ENCODE assay signal across 8 mouse cellular contexts in the genomic region with DNA sequence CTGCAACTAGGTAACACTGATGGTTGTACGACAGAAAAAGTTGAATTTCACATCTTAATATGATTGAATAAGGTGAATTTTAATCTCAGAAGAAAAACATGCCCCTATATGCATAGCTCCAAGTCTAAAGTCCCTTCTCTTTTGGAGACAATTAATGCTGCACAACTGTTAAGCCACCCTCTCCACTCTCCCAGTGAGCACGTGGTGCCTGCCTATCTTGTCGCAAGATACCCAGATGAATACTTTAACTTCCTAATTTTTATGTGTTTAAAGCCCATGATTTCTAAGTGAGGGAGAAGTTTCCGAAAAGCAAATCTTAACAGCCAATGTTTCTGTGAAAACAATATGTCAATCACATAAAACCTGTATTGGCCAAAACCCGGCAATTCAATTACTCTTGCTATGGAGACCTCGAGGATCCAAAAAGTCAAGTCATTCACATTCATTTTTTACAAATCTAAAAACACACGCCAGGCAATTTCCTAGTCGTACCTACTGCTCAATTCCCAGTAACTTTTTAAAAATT. TPM values are rescaled to one million over a fixed set of nuclear protein-coding genes. Genes with fewer than 3 reads are reported as not detected.
A peak's percentile ranks its signal among the peaks of the same experiment; 100 is the strongest.
DNase-seq lines count a peak whose midpoint lies in the region; ATAC-seq and TF ChIP-seq lines count a peak whose summit lies in the region.

No protein-coding gene starts in this region.

- no peaks in the 10 kb centered on the region for H3K9me3 ChIP-seq in E14TG2a.4 (ENCODE audit: low read length)
- H3K9me3 ChIP-seq in liver, embryonic 16.5 days (replicated peaks; ENCODE audit: control insufficient read depth, low read length), result no peaks in the 10 kb centered on the region

- H3K4me3 ChIP-seq in E14TG2a.4 (replicated peaks; ENCODE audit: low read length), result peak overlapping the region; percentile 96
- peak overlapping the region; percentile 82 for H3K4me3 ChIP-seq in liver, embryonic 16.5 days (ENCODE audit: low read depth, low read length)

- H3K27ac ChIP-seq in liver, embryonic 16.5 days (ENCODE audit: low read length), result peak overlapping the region; percentile 97

- peaks cover 56% of the 10 kb centered on the region for H3K4me1 ChIP-seq in E14TG2a.4 (replicated peaks; ENCODE audit: low read depth, low read length)
- H3K4me1 ChIP-seq in liver, embryonic 16.5 days (ENCODE audit: control insufficient read depth, low read depth, low read length), result peaks cover 17% of the 10 kb centered on the region

- no peak for ATAC-seq in CD4-positive, CD25-positive, alpha-beta regulatory T cell, adult 4 months
- peak; percentile 32 for ATAC-seq in granulocyte monocyte progenitor cell, adult 5-6 weeks (replicated peaks; ENCODE audit: poor library complexity, severe bottlenecking)
- no peak for ATAC-seq in liver, embryonic 16.5 days (ENCODE audit: low read depth)
- ATAC-seq in activated CD4-positive, CD25-positive, alpha-beta regulatory T cell, adult 4 months, result no peak

- peaks cover 38% of the 10 kb centered on the region for H3K36me3 ChIP-seq in E14TG2a.4 (ENCODE audit: insufficient read depth, low read length)
- peaks cover 1% of the 10 kb centered on the region; the same call in 1 of the 2 replicates for H3K36me3 ChIP-seq in liver, embryonic 16.5 days (ENCODE audit: control insufficient read depth, insufficient read depth)

- H3K27me3 ChIP-seq in E14TG2a.4 (ENCODE audit: insufficient read depth, low read length), result no peaks in the 10 kb centered on the region
- no peaks in the 10 kb centered on the region for H3K27me3 ChIP-seq in liver, embryonic 16.5 days (ENCODE audit: control insufficient read depth, insufficient read depth, low read depth, low read length)

- peak overlapping the region; percentile 92 for H3K9ac ChIP-seq in liver, embryonic 16.5 days (ENCODE audit: low read depth, low read length)

- WGBS in liver, embryonic 16.5 days (ENCODE audit: insufficient replicate concordance), result under 1% methylated on average over 8 of the region's 8 CpGs

- H3K4me2 ChIP-seq in liver, embryonic 16.5 days (ENCODE audit: low read depth, low read length), result peak overlapping the region; percentile 73

- DNase-seq in CD4-positive, CD25-positive, alpha-beta regulatory T cell, adult 2 months (ENCODE audit: low read depth, low spot score), result peak; percentile 11
- no peak for DNase-seq in gastrocnemius, postnatal 25 days
- DNase-seq in cerebellum, adult 11-12 months, result no peak

- TF ChIP-seq CTCF in E14TG2a.4 (conservative IDR thresholded peaks at IDR 0.05; ENCODE audit: low read length), result no peak

RNA-seq across cellular contexts. Expression of a gene that starts 1.0 kb away (rescaled TPM):
- 100 to 1,000 TPM in 1 of 2 experiments, 10 to 100 TPM in 1; 81.6 to 125 TPM for polyA plus RNA-seq in CD4-positive, CD25-positive, alpha-beta regulatory T cell, adult 4 months (2017; shearing (Covaris generic))
- total RNA-seq in granulocyte monocyte progenitor cell, adult 5-6 weeks (2014; fragmentation: Nextera tagmentation), result 161 and 188 TPM in 2 replicates
- total RNA-seq in granulocyte monocyte progenitor cell, adult 5-6 weeks (2017), result 288 and 319 TPM in 2 replicates
- 87.0 and 94.7 TPM in 2 replicates for polyA plus RNA-seq in liver, embryonic 16.5 days (2015; fragmentation: Nextera tagmentation; extraction: Ambion mirVana)
- total RNA-seq in gastrocnemius, postnatal 25 days (2021), result 10 to 100 TPM; 47.4 to 49.6 TPM
- polyA plus RNA-seq in activated CD4-positive, CD25-positive, alpha-beta regulatory T cell, adult 4 months (2017; shearing (Covaris generic)), result 100 to 1,000 TPM; 114 to 115 TPM

RNA-seq across cellular contexts. Expression of a gene that starts 16.6 kb away (rescaled TPM):
- polyA plus RNA-seq in CD4-positive, CD25-positive, alpha-beta regulatory T cell, adult 4 months (2017; shearing (Covaris generic)), result 100 to 1,000 TPM; 237 to 281 TPM
- 119 and 171 TPM in 2 replicates for total RNA-seq in granulocyte monocyte progenitor cell, adult 5-6 weeks (2014; fragmentation: Nextera tagmentation)
- total RNA-seq in granulocyte monocyte progenitor cell, adult 5-6 weeks (2017), result 157 and 194 TPM in 2 replicates
- 152 and 164 TPM in 2 replicates for polyA plus RNA-seq in liver, embryonic 16.5 days (2015; fragmentation: Nextera tagmentation; extraction: Ambion mirVana)
- 10 to 100 TPM; 74.2 to 76.1 TPM for total RNA-seq in gastrocnemius, postnatal 25 days (2021)
- polyA plus RNA-seq in activated CD4-positive, CD25-positive, alpha-beta regulatory T cell, adult 4 months (2017; shearing (Covaris generic)), result 100 to 1,000 TPM; 251 to 260 TPM

RNA-seq across cellular contexts. Expression of a gene that starts 58.3 kb away (rescaled TPM):
- polyA plus RNA-seq in CD4-positive, CD25-positive, alpha-beta regulatory T cell, adult 4 months (2017; shearing (Covaris generic)), result under 1 TPM; 0.07 to 0.13 TPM
- not detected in 2 replicates for total RNA-seq in granulocyte monocyte progenitor cell, adult 5-6 weeks (2014; fragmentation: Nextera tagmentation)
- total RNA-seq in granulocyte monocyte progenitor cell, adult 5-6 weeks (2017), result not detected in 2 replicates
- polyA plus RNA-seq in liver, embryonic 16.5 days (2015; fragmentation: Nextera tagmentation; extraction: Ambion mirVana), result 0.05 TPM in 1 of 2 replicates, not detected in the other
- not detected for total RNA-seq in gastrocnemius, postnatal 25 days (2021)
- polyA plus RNA-seq in activated CD4-positive, CD25-positive, alpha-beta regulatory T cell, adult 4 months (2017; shearing (Covaris generic)), result under 1 TPM in 1 of 2 experiments, not detected in 1; 0.15 TPM
